23 mouse cellular contexts compared by ENCODE assay signal in genomic region chr6:108282621-108283020, GRCm38 (mm10).
A peak's percentile ranks its signal among the peaks of the same experiment; 100 is the strongest.
DNase-seq lines count a peak whose midpoint lies in the region; ATAC-seq lines count a peak whose summit lies in the region.
"Had no signal": no experiment of that assay in that cellular context is flagged by ENCODE, and none has a peak within 500 bp of the region (broad histone marks: within the 10 kb centered on the region; RNA-seq: fewer than 3 reads in every experiment).

No protein-coding gene starts in this region.

- H3K9ac ChIP-seq in lung, embryonic 15.5 days = no peak overlapping the region
- no peak overlapping the region for H3K9ac ChIP-seq in intestine, embryonic 16.5 days (ENCODE audit: low read depth, low read length)
- no peak overlapping the region for H3K9ac ChIP-seq in stomach, embryonic 16.5 days (ENCODE audit: low read length)
- H3K9ac ChIP-seq: forebrain, postnatal 0 days; limb, embryonic 13.5 days; liver, embryonic 13.5 days; neural tube, embryonic 13.5 days had no signal

- no peak for ATAC-seq in lung, embryonic 15.5 days (ENCODE audit: borderline replicate concordance, extremely low read depth, low FRiP score, low TSS enrichment)
- ATAC-seq in intestine, embryonic 16.5 days = peak; percentile 28; the same call in 1 of the 2 replicates
- ATAC-seq in stomach, embryonic 16.5 days (ENCODE audit: insufficient read depth, low FRiP score) = no peak
- ATAC-seq: forebrain, postnatal 0 days; hindbrain, postnatal 0 days; midbrain, embryonic 16.5 days; Patski had no signal

- 84% methylated on average over 3 of the region's 3 CpGs for WGBS in heart, embryonic 10.5 days
- WGBS in lung, embryonic 15.5 days = 58% methylated on average over 3 of the region's 3 CpGs
- 67% methylated on average over 3 of the region's 3 CpGs for WGBS in intestine, embryonic 16.5 days
- 52% methylated on average over 3 of the region's 3 CpGs for WGBS in stomach, embryonic 16.5 days

- no peaks in the 10 kb centered on the region for H3K27me3 ChIP-seq in heart, embryonic 10.5 days (ENCODE audit: insufficient read depth, poor library complexity, severe bottlenecking)
- H3K27me3 ChIP-seq in lung, embryonic 15.5 days = no peaks in the 10 kb centered on the region
- H3K27me3 ChIP-seq in intestine, embryonic 16.5 days (replicated peaks; ENCODE audit: control insufficient read depth, insufficient read depth, low read length) = no peaks in the 10 kb centered on the region
- H3K27me3 ChIP-seq in stomach, embryonic 16.5 days (ENCODE audit: control insufficient read depth, insufficient read depth, low read length) = no peaks in the 10 kb centered on the region
- H3K27me3 ChIP-seq: limb, embryonic 13.5 days; liver, embryonic 13.5 days; neural tube, embryonic 13.5 days; Patski had no signal

- DNase-seq in heart, postnatal 4 days = peak; percentile 15
- DNase-seq in heart, embryonic 10.5 days (ENCODE audit: low spot score) = no peak
- no peak for DNase-seq in lung, adult 18-20 months
- no peak for DNase-seq in cerebellum, postnatal 14 days
- DNase-seq: adrenal gland, postnatal 36 days; cerebellum, adult 9-11 months; forebrain, postnatal 0 days; gastrocnemius, postnatal 14 days; kidney, adult 9 months; layer of hippocampus, adult 9-11 months; liver, embryonic 13.5 days; thymus, adult 2 months; thymus, postnatal 4 days had no signal

- no peak overlapping the region for H3K4me2 ChIP-seq in lung, embryonic 15.5 days
- H3K4me2 ChIP-seq in intestine, embryonic 16.5 days (ENCODE audit: low read depth, low read length) = no peak overlapping the region
- no peak overlapping the region for H3K4me2 ChIP-seq in stomach, embryonic 16.5 days (ENCODE audit: low read depth, low read length)
- H3K4me2 ChIP-seq: limb, embryonic 13.5 days; liver, embryonic 13.5 days; neural tube, embryonic 13.5 days had no signal

- no peaks in the 10 kb centered on the region for H3K9me3 ChIP-seq in heart, embryonic 10.5 days
- H3K9me3 ChIP-seq in lung, embryonic 15.5 days = no peaks in the 10 kb centered on the region
- no peaks in the 10 kb centered on the region for H3K9me3 ChIP-seq in intestine, embryonic 16.5 days (ENCODE audit: control insufficient read depth, low read length)
- no peaks in the 10 kb centered on the region for H3K9me3 ChIP-seq in stomach, embryonic 16.5 days (replicated peaks; ENCODE audit: control insufficient read depth, low read length)
- H3K9me3 ChIP-seq: limb, embryonic 13.5 days; liver, embryonic 13.5 days; midbrain, embryonic 10.5 days; neural tube, embryonic 13.5 days had no signal

- 0 out of 2 replicates have a peak, but pooled peaks cover 3% of the 10 kb centered on the region for H3K36me3 ChIP-seq in heart, embryonic 10.5 days
- H3K36me3 ChIP-seq in lung, embryonic 15.5 days = no peaks in the 10 kb centered on the region
- H3K36me3 ChIP-seq in intestine, embryonic 16.5 days (ENCODE audit: control insufficient read depth, insufficient read depth, low read length) = no peaks in the 10 kb centered on the region
- H3K36me3 ChIP-seq in stomach, embryonic 16.5 days (ENCODE audit: control insufficient read depth, insufficient read depth, low read length) = no peaks in the 10 kb centered on the region
- H3K36me3 ChIP-seq: limb, embryonic 13.5 days; liver, embryonic 13.5 days; midbrain, embryonic 10.5 days; neural tube, embryonic 13.5 days had no signal

- H3K4me1 ChIP-seq in heart, embryonic 10.5 days = peaks cover 10% of the 10 kb centered on the region; the same call in 1 of the 2 replicates
- H3K4me1 ChIP-seq in lung, embryonic 15.5 days = peaks cover 18% of the 10 kb centered on the region
- H3K4me1 ChIP-seq in intestine, embryonic 16.5 days (ENCODE audit: control insufficient read depth, insufficient read depth, low read length) = peaks cover 11% of the 10 kb centered on the region; the same call in 1 of the 2 replicates
- peaks cover 5% of the 10 kb centered on the region; the same call in 1 of the 2 replicates for H3K4me1 ChIP-seq in stomach, embryonic 16.5 days (ENCODE audit: control insufficient read depth, insufficient read depth, low read length)
- H3K4me1 ChIP-seq: limb, embryonic 13.5 days; midbrain, embryonic 10.5 days; neural tube, embryonic 13.5 days had no signal

- no peak overlapping the region; the same call in 1 of the 2 replicates for H3K4me3 ChIP-seq in heart, embryonic 10.5 days
- no peak overlapping the region for H3K4me3 ChIP-seq in lung, embryonic 15.5 days
- H3K4me3 ChIP-seq in intestine, embryonic 16.5 days (ENCODE audit: low read length) = no peak overlapping the region
- H3K4me3 ChIP-seq in stomach, embryonic 16.5 days (replicated peaks; ENCODE audit: low read length) = no peak overlapping the region
- H3K4me3 ChIP-seq: limb, embryonic 13.5 days; liver, embryonic 13.5 days; midbrain, embryonic 10.5 days; myocyte; neural tube, embryonic 13.5 days had no signal

- H3K27ac ChIP-seq in heart, embryonic 10.5 days = no peak overlapping the region
- peak overlapping the region; percentile 23; the same call in 1 of the 2 replicates for H3K27ac ChIP-seq in lung, embryonic 15.5 days
- peak overlapping the region; percentile 43; the same call in 1 of the 2 replicates for H3K27ac ChIP-seq in intestine, embryonic 16.5 days (ENCODE audit: low read length)
- H3K27ac ChIP-seq in stomach, embryonic 16.5 days (ENCODE audit: low read length) = peak overlapping the region; percentile 46; the same call in 1 of the 2 replicates
- H3K27ac ChIP-seq: hindbrain, postnatal 0 days; limb, embryonic 13.5 days; liver, embryonic 13.5 days; midbrain, embryonic 10.5 days; neural tube, embryonic 13.5 days had no signal
